Mouse (Mus musculus): ENCODE results near the gene 2900026A02Rik.

DNA sequence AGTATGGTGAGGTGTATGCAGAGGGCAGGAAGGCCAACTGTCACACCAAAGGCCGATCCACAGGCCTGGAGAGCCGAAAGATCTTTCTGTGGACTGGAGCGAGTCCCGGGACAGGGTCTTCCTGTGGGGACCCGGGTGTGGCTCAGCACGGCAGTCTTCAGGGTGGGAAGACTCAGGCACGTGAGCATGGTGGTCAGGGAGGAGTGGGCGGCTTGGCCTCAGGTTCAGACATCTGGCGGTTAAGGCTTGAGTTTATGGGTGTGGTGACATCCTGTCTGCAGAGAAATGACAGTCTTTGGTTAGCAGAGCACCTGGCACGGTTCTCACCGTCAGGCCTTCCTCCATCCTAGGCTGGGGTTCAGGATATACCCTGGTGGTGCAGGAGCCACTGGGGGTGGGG lies 130.3 kb downstream of the 2900026A02Rik start:
- TF ChIP-seq GATA1 (IDR thresholded peaks at IDR 0.05; ENCODE audit: low read length) (no peak), TAL1 (IDR thresholded peaks at IDR 0.05; ENCODE audit: low read length) (no peak)
